Mouse (Mus musculus) stomach, postnatal 0 days (tissue): Measurements from ENCODE around the gene Sox13. TPM values are rescaled to one million over a fixed set of nuclear protein-coding genes. Genes with fewer than 3 reads are reported as not detected.

Source experiments
- ATAC-seq: fragments of 200-750 bp; cut with Nextera tagmentation; 2 replicates; pipeline ENCODE4 v1.8.0; 2017; ENCODE audit not compliant: low FRiP score, low TSS enrichment
- DNase-seq: peaks from one replicate; pipeline ENCODE4 v3.0.0-alpha.2; 2016; ENCODE audit warnings: low spot score
- H3K27ac ChIP-seq: fragments of 300-500 bp; sonication (generic); replicated peaks from 2 replicates; pipeline ENCODE4 v1.5.1; 2014; ENCODE audit warnings: mild to moderate bottlenecking, control low read depth
- H3K27me3 ChIP-seq: fragments of 300-500 bp; sonication (generic); 2 replicates; pipeline ENCODE4 v1.6.1; 2014; ENCODE audit warnings: low read length; ENCODE audit not compliant: control insufficient read depth, insufficient read depth
- H3K36me3 ChIP-seq: fragments of 300-500 bp; sonication (generic); 2 replicates; pipeline ENCODE4 v1.6.1; 2014; ENCODE audit warnings: low read length, mixed read lengths; ENCODE audit not compliant: control insufficient read depth, insufficient read depth
- H3K4me1 ChIP-seq: fragments of 300-500 bp; sonication (generic); replicated peaks from 2 replicates; pipeline ENCODE4 v1.6.1; 2014; ENCODE audit warnings: antibody characterized with exemption; ENCODE audit not compliant: control insufficient read depth, insufficient read depth
- H3K4me2 ChIP-seq: fragments of 300-500 bp; sonication (generic); replicated peaks from 2 replicates; pipeline ENCODE4 v1.6.1; 2014; ENCODE audit warnings: low read depth, mild to moderate bottlenecking, control low read depth, moderate library complexity
- H3K4me3 ChIP-seq: fragments of 300-500 bp; sonication (generic); 2 replicates; pipeline ENCODE4 v1.5.1; 2014; ENCODE audit warnings: low read depth, low read length, control low read depth
- H3K9ac ChIP-seq: fragments of 300-500 bp; sonication (generic); 2 replicates; pipeline ENCODE4 v1.6.1; 2014; ENCODE audit warnings: mild to moderate bottlenecking, low read length, control low read depth, mixed read lengths
- H3K9me3 ChIP-seq: fragments of 300-500 bp; sonication (generic); 2 replicates; pipeline ENCODE4 v1.6.1; 2016; ENCODE audit warnings: low read length; ENCODE audit not compliant: control insufficient read depth
- CTCF ChIP-seq: IDR thresholded peaks from 2 replicates; pipeline ENCODE4 v1.5.1; 2016; ENCODE audit warnings: antibody characterized with exemption, low read depth, mild to moderate bottlenecking, moderate library complexity
- EP300 ChIP-seq: optimal IDR thresholded peaks from 2 replicates; pipeline ENCODE3; 2016; ENCODE audit warnings: antibody characterized with exemption
- WGBS: fragments of 180-500 bp; shearing (Covaris S2); extraction: QIAGEN DNeasy Blood & Tissue Kit; methylation state at CpG from one replicate; pipeline ENCODE4 v1.1.7; 2014; 5-methylcytosine and 5-hydroxymethylcytosine counted together
- polyA plus RNA-seq: library from polyadenylated mRNA; unstranded; fragments of >200 nt; fragmentation: Nextera tagmentation; extraction: Ambion mirVana; gene quantifications from 2 replicates; pipeline ENCODE4 v1.2.1, GENCODE M21; 2015

The Sox13 gene
- polyA plus RNA-seq, 1 experiment from 2014 or later = 3.7 TPM

GRCm38 (mm10) chr1:133362103-133362502 lies 62.1 kb downstream of the Sox13 start:
- WGBS = 82% methylated on average over 5 of the region's 5 CpGs

GRCm38 (mm10) chr1:133361006-133361405 lies 63.2 kb downstream of the Sox13 start:
- no peak for TF ChIP-seq EP300
- TF ChIP-seq CTCF = no peak
- H3K4me1 ChIP-seq = no peaks in the 10 kb centered on the region
- H3K27ac ChIP-seq = no peak overlapping the region
- no peaks in the 10 kb centered on the region for H3K36me3 ChIP-seq
- H3K9ac ChIP-seq = no peak overlapping the region
- WGBS = 86% methylated on average over 6 of the region's 6 CpGs
- no peak overlapping the region for H3K4me3 ChIP-seq
- no peaks in the 10 kb centered on the region for H3K9me3 ChIP-seq
- DNase-seq (no peak), ATAC-seq (no peak)
- no peaks in the 10 kb centered on the region for H3K27me3 ChIP-seq
- H3K4me2 ChIP-seq = no peak overlapping the region

More at GRCm38 (mm10) chr1:133362103-133362502, 62.1 kb downstream of the Sox13 start:
- no peak overlapping the region for H3K27ac ChIP-seq
- ATAC-seq (no peak), DNase-seq (no peak)
- no peak for TF ChIP-seq EP300
- no peak for TF ChIP-seq CTCF
- no peak overlapping the region for H3K4me2 ChIP-seq
- H3K9me3 ChIP-seq = no peaks in the 10 kb centered on the region
- H3K36me3 ChIP-seq = no peaks in the 10 kb centered on the region
- H3K4me3 ChIP-seq = no peak overlapping the region
- no peaks in the 10 kb centered on the region for H3K4me1 ChIP-seq
- no peak overlapping the region for H3K9ac ChIP-seq
- H3K27me3 ChIP-seq = no peaks in the 10 kb centered on the region

DNA sequence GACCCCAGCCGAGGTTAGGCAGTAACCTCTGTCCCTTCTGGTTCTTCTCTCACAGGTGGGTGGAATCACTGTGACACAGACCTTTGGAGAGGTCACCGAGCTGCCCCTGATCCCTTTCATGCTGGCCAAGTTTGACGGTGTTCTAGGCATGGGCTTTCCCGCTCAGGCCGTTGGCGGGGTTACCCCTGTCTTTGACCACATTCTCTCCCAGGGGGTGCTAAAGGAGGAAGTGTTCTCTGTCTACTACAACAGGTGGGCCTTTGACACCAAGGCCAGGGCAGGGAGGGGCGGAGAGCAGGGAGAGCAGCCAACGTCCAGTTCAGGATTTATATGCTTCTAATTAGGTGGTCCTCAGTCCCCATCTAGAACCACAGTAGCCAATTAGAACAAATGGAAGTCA lies 67.8 kb downstream of the Sox13 start:
- no peak overlapping the region for H3K9ac ChIP-seq
- DNase-seq (peak; percentile 11), ATAC-seq (no peak)
- 64% methylated on average over 8 of the region's 8 CpGs for WGBS
- no peak overlapping the region for H3K4me3 ChIP-seq
- no peaks in the 10 kb centered on the region for H3K4me1 ChIP-seq
- no peak overlapping the region for H3K4me2 ChIP-seq
- no peak overlapping the region for H3K27ac ChIP-seq
- no peaks in the 10 kb centered on the region for H3K9me3 ChIP-seq
- H3K36me3 ChIP-seq = no peaks in the 10 kb centered on the region
- no peak for TF ChIP-seq EP300
- TF ChIP-seq CTCF = no peak
- no peaks in the 10 kb centered on the region for H3K27me3 ChIP-seq

DNA sequence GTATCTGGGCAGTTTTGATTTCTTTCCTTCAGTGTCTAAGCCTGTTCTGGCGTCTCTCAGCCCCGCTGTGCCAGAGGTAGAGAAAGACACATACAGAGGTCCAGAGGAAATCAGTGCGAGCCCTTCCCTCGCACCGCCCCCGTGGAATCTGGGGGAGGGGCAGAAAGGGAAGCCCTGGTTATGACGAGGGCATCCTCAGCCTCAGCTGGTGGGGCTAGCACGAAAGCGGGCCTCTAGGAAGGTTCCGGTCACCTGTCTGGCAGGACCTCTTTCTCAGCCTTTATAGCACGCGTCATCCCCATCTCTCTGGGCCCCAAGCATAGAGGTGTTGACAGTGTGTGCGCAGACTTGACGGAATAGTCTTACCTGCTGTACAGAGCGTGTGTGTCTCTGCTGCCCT lies 68.3 kb downstream of the Sox13 start:
- 57% methylated on average over 15 of the region's 15 CpGs for WGBS
- no peak overlapping the region for H3K9ac ChIP-seq
- TF ChIP-seq EP300 = no peak
- H3K4me1 ChIP-seq = no peaks in the 10 kb centered on the region
- DNase-seq (peak; percentile 12), ATAC-seq (no peak)
- no peak overlapping the region for H3K4me3 ChIP-seq
- H3K27ac ChIP-seq = no peak overlapping the region
- H3K4me2 ChIP-seq = no peak overlapping the region
- no peaks in the 10 kb centered on the region for H3K27me3 ChIP-seq
- H3K9me3 ChIP-seq = no peaks in the 10 kb centered on the region
- no peaks in the 10 kb centered on the region for H3K36me3 ChIP-seq

- no peak overlapping the region for H3K9ac ChIP-seq
- no peak overlapping the region for H3K27ac ChIP-seq
- WGBS = 46% methylated on average over 5 of the region's 5 CpGs
- no peaks in the 10 kb centered on the region for H3K36me3 ChIP-seq
- H3K4me1 ChIP-seq = no peaks in the 10 kb centered on the region
- no peak for TF ChIP-seq CTCF
- no peak for TF ChIP-seq EP300
- DNase-seq = peak; percentile 14
- no peak for ATAC-seq
- H3K4me2 ChIP-seq = no peak overlapping the region
- no peaks in the 10 kb centered on the region for H3K27me3 ChIP-seq
- H3K9me3 ChIP-seq = no peaks in the 10 kb centered on the region
- no peak overlapping the region for H3K4me3 ChIP-seq
These were observed 68.7 kb downstream of the Sox13 start for GRCm38 (mm10) chr1:133355469-133355868.

GRCm38 (mm10) chr1:133353371-133353809 lies 70.8 kb downstream of the Sox13 start:
- WGBS = 42% methylated on average over 12 of the region's 12 CpGs
- no peaks in the 10 kb centered on the region for H3K9me3 ChIP-seq
- H3K27ac ChIP-seq = no peak overlapping the region
- TF ChIP-seq CTCF (peak; percentile 99), EP300 (no peak)
- no peaks in the 10 kb centered on the region for H3K27me3 ChIP-seq
- H3K4me2 ChIP-seq = no peak overlapping the region
- ATAC-seq (peak; percentile 71), DNase-seq (peak; percentile 87)
- no peak overlapping the region for H3K9ac ChIP-seq
- H3K4me3 ChIP-seq = no peak overlapping the region
- H3K36me3 ChIP-seq = no peaks in the 10 kb centered on the region
- no peaks in the 10 kb centered on the region for H3K4me1 ChIP-seq
